Mouse (Mus musculus): ENCODE data around the gene Six3.

Six3 gene

DNA sequence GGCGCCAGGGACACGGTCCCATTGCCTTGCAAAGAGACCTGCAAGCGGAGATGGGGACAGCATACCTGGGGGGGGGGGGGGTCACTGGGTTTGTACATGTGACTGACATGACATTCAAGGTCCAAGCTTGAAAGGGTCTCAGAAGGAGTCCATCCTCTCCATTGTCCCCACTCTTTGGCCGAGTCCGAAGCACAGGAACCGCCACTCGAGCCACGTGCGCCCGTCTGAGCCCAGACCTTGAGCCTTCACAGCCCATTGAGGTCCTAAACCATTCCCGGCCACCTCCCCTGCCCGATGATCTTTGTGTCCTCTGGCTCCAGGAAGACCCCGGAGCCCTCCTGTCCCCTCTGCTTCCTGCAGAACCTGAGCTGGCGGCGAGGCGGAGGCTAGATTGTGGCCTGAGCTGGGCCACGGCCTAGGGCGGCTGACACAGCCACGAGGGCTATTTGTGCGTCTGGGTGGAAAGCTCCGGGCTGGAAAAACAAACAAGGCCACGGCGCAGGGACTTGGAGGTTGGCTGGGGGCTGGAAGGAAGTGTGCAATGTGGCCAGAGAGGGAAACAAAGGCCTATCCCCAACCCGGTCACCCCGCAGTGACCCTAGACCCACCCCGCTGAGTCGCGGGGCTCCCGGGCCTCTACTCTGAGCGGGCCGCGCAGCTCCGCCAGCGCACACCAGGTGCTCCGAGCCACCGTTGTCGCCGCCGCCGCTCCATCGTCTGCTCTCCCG, 4.9 kb upstream of the Six3 start:
- DNase-seq (ENCODE audit: low read depth, low spot score) = no peak
- Histone ChIP-seq H3K27me3 (ENCODE audit: control insufficient read depth, insufficient read depth, low read length, poor library complexity, severe bottlenecking) (no peaks in the 10 kb centered on the region), H3K36me3 (ENCODE audit: control insufficient read depth, insufficient read depth, low read length, poor library complexity, severe bottlenecking) (no peaks in the 10 kb centered on the region)

- DNase-seq (ENCODE audit: low read depth, low spot score) = no peak
- H3K36me3 ChIP-seq (ENCODE audit: control insufficient read depth, insufficient read depth, low read length, poor library complexity, severe bottlenecking) = no peaks in the 10 kb centered on the region
- H3K27me3 ChIP-seq (ENCODE audit: control insufficient read depth, insufficient read depth, low read length, poor library complexity, severe bottlenecking) = no peaks in the 10 kb centered on the region
These were observed 4.3 kb upstream of the Six3 start for GRCm38 (mm10) chr17:85609094-85609425.

DNA sequence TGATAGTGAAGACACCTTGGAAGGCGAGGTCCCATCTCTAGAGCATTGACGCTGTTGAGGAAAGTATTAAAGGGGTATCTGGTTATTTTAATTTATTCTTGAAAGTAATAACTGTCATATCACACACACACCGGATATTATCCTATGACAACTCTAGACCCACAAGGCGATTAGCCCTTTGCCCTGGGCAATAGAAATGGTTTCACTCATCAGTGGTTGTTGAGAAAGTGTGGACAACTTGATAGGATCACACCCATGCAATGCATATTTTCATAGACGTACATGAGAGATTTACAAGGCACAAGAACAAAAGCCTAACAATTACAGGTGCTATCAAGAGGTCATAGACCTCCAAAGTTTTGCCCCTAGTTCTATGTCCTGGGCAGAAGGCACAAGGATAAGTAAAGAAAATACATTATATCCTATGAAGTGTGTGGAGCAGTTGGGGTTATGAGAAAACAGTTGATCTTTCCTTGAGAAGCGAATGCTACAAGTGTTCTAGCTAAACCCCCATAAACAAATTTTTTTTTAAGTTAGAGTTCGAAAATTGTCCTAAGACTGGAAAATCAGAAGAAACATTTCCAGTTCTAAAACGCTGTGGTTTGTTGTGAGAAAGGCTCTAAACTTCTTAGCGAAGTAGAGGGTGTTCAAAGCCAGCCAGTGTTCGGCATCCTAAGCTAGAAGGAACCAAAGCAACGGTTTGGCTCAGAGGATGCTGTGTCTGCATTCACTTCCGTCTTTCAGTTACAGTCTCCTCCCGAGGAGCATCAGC, 3.6 kb upstream of the Six3 start:
- no peak for DNase-seq (ENCODE audit: low read depth, low spot score)
- Histone ChIP-seq H3K27me3 (ENCODE audit: control insufficient read depth, insufficient read depth, low read length, poor library complexity, severe bottlenecking) (no peaks in the 10 kb centered on the region), H3K36me3 (ENCODE audit: control insufficient read depth, insufficient read depth, low read length, poor library complexity, severe bottlenecking) (no peaks in the 10 kb centered on the region)

- Histone ChIP-seq H3K36me3 (ENCODE audit: control insufficient read depth, insufficient read depth, low read length, poor library complexity, severe bottlenecking) (no peaks in the 10 kb centered on the region), H3K27me3 (ENCODE audit: control insufficient read depth, insufficient read depth, low read length, poor library complexity, severe bottlenecking) (no peaks in the 10 kb centered on the region)
- DNase-seq (ENCODE audit: low read depth, low spot score) = no peak
These were observed 2.9 kb upstream of the Six3 start for GRCm38 (mm10) chr17:85610393-85611115.

GRCm38 (mm10) chr17:85611521-85612515, 1.6 kb upstream of the Six3 start:
- no peak for DNase-seq (ENCODE audit: low read depth, low spot score)
- no peaks in the 10 kb centered on the region for H3K36me3 ChIP-seq (ENCODE audit: control insufficient read depth, insufficient read depth, low read length, poor library complexity, severe bottlenecking)
- H3K27me3 ChIP-seq (ENCODE audit: control insufficient read depth, insufficient read depth, low read length, poor library complexity, severe bottlenecking) = no peaks in the 10 kb centered on the region

- Histone ChIP-seq H3K36me3 (ENCODE audit: control insufficient read depth, insufficient read depth, low read length, poor library complexity, severe bottlenecking) (no peaks in the 10 kb centered on the region), H3K27me3 (ENCODE audit: control insufficient read depth, insufficient read depth, low read length, poor library complexity, severe bottlenecking) (no peaks in the 10 kb centered on the region)
- no peak for DNase-seq (ENCODE audit: low read depth, low spot score)
These were observed 712 bp upstream of the Six3 start for GRCm38 (mm10) chr17:85612526-85613265.

DNA sequence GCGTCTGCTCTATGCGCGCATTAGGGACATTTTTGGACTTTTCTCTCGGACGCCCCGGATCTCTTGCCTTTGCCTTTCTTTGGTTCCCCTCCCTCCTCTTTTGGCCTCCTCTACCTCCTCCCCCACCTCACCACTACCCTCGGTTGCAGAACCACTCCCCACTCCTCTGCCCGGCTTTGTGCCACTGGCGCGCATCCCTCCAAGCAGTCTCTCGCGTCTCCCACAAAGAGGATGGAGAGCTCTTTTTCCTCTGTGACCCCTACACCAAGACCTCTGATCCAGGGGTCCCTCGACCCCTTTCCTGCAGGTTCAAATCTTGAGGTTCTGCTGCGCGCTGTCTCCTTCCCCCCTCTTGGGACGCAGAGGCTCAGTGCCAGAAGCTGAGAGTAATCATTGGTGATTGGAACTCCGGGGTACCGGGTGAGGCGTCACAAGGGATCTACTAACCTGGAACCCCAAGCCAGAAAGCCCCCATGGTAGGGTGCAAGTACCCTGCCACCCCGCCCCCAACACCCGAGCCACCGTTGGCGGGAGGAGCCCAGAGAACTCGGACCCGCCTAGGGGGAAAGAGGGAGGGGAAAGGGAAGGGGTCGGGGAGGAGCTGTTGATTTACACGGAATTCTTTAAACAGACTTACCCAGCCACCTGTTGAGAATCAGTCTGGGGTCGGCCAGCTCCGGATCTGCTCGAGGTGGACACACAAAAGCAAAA, 758 bp downstream of the Six3 start:
- Histone ChIP-seq H3K27me3 (ENCODE audit: control insufficient read depth, insufficient read depth, low read length, poor library complexity, severe bottlenecking) (no peaks in the 10 kb centered on the region), H3K36me3 (ENCODE audit: control insufficient read depth, insufficient read depth, low read length, poor library complexity, severe bottlenecking) (no peaks in the 10 kb centered on the region)
- no peak for DNase-seq (ENCODE audit: low read depth, low spot score)

DNA sequence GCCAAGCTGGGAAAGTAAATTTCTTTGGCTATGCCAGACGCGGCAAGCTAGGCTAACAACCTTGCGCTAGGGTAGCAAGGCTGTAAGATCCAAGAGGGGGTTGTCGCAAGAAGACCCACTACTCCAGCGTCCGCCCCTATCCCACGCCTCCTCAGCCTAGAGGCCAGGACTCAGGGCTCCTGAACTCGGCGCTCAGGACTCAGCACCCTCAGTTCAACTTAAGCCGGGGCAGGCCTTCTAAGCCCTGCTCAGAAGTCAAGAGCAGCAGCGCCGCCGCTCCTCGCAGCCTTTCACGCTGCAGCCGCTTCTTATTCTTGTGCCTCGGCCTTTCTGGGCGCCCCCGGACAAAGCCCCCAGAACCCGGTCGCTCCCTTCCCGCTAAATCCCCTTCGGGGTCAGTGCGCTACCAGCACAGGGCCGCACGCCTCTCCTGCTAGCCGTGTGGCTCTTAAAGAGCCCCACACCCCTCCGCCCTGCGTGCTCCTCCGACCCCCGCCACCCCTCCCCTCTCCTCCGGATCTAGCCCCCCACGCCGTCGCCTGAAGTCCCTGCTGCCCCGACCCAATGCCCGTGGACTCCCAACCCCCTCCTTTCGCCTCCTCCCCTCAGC, 1.4 kb downstream of the Six3 start:
- no peaks in the 10 kb centered on the region for H3K27me3 ChIP-seq (ENCODE audit: control insufficient read depth, insufficient read depth, low read length, poor library complexity, severe bottlenecking)
- DNase-seq (ENCODE audit: low read depth, low spot score) = no peak
- no peaks in the 10 kb centered on the region for H3K36me3 ChIP-seq (ENCODE audit: control insufficient read depth, insufficient read depth, low read length, poor library complexity, severe bottlenecking)

DNA sequence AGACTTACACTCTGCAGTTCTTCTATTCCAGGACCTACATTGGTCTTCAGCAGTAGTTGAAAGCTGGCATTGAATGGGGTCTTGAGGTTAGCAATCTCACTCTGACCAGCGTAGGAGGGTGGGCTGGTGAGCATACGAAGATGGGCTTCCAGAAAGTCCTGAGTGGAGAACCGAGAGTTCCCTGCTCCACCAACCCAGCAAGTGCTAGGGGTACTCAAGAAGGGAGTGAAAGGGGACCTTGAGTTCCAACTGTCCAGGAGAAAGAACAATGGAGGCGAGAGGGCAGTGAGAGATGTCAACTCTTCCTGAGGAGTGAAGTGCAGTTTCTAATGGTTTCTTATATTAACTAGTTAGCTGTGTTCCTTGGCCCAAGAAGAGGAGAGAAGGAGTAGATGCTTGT, 2.2 kb downstream of the Six3 start:
- Histone ChIP-seq H3K27me3 (ENCODE audit: control insufficient read depth, insufficient read depth, low read length, poor library complexity, severe bottlenecking) (no peaks in the 10 kb centered on the region), H3K36me3 (ENCODE audit: control insufficient read depth, insufficient read depth, low read length, poor library complexity, severe bottlenecking) (no peaks in the 10 kb centered on the region)
- DNase-seq (ENCODE audit: low read depth, low spot score) = no peak

- H3K27me3 ChIP-seq (ENCODE audit: control insufficient read depth, insufficient read depth, low read length, poor library complexity, severe bottlenecking) = no peaks in the 10 kb centered on the region
- no peak for DNase-seq (ENCODE audit: low read depth, low spot score)
- H3K36me3 ChIP-seq (ENCODE audit: control insufficient read depth, insufficient read depth, low read length, poor library complexity, severe bottlenecking) = no peaks in the 10 kb centered on the region
These were observed 3.4 kb downstream of the Six3 start for GRCm38 (mm10) chr17:85616526-85617500.

DNA sequence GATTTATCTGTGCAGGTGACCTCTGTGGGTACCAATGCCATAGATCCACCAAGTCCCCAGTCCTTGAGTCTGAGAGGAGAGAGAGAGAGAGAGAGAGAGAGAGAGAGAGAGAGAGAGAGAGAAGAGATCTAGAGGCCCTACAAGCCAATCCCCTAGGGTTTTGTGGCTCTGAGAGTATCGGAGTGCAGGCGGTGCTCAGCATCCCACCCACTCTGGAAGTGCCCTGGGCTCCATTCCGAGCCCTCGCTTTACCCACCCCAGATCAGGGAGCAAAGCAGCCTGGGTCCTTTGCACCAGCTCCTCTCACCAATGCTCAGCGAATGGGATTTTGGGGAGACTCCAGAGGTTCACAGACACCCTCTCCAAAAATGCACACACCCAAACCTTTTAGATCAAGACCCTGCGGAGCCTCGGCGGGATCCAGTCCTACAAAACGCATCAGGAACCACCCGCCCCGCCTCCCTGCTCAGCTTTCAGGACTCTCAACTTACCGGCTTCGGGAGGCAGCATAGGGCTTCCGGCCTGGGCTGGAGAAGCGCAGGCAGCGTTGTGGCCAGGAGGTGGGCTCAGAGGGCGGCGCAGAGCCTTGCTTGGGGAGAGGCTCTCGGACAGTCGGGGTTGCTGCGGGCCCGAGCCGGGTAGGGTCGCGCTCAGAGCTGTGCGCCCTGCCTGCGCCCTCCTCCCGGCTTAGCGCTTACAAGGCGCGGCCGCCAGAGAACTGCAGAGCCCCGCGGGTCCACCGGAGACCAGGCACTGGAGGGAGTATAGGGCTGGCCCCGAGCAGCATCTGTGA, 4.4 kb downstream of the Six3 start:
- Histone ChIP-seq H3K27me3 (ENCODE audit: control insufficient read depth, insufficient read depth, low read length, poor library complexity, severe bottlenecking) (no peaks in the 10 kb centered on the region), H3K36me3 (ENCODE audit: control insufficient read depth, insufficient read depth, low read length, poor library complexity, severe bottlenecking) (no peaks in the 10 kb centered on the region)
- DNase-seq (ENCODE audit: low read depth, low spot score) = no peak
